Mouse (Mus musculus): ENCODE results near the gene Stambpl1. TPM values are rescaled to one million over a fixed set of nuclear protein-coding genes. Genes with fewer than 3 reads are reported as not detected.

Gene Stambpl1
- polyA plus RNA-seq (2011; ENCODE audit: insufficient read depth, insufficient read length, low read depth, missing spikeins), result 1.3 and 2.8 TPM in 2 replicates

DNA sequence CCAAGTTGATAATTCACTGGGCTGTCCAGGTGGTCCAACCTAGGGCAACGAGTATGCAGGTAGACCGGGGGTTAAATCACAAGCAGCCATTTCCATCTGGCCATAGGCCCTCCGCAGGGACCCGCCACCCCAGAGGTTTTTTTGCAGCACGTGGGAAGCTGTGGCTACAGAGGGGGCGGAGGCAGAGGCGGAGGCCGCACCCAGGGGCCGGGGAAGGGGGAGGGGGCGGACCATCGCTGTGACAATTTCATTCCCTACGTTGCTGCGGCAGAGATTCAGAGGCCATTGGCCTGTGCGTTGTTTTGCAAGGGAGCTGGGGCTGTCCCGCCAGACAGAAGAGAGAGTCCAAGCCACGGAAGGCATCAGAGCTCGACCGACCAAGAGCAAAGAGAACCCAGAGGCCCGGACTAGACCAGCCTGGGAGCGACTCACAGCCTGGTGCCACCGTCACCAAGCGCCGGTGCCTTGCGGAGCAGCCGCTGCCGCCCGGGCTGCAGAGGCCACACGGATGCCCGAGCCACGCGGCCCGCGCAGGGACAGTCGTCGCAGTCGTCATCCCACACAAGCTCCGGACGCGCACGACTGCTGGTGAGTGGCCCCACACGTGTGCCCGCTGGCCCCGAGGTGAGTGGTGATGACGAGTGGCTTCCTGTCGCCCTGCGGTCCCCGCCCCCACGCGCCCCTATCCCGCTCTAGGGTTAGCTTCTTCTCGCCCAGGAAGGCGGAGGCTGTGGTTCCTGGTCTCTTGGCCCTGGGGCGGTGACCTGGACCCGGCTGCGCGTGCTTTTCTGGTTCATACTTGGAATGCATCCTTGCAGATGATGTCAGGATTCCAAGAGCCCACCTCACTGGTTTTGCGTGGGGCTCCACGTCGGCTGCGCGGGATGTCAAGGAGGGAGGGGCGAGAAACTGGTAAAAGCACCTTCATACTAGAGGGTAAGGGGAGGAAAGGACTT is at the start of gene Stambpl1:
Gene Stambpl1, plus strand, starts transcription at position 222 of the 956 bp plus-strand sequence.
- H3K36me3 ChIP-seq (ENCODE audit: control insufficient read depth, insufficient read depth, low read length, poor library complexity, severe bottlenecking), result no peaks in the 10 kb centered on the region
- peaks cover 2% of the 10 kb centered on the region for H3K4me1 ChIP-seq (ENCODE audit: control insufficient read depth, insufficient read depth, low read length)
- no peaks in the 10 kb centered on the region for H3K9me3 ChIP-seq (replicated peaks; ENCODE audit: control insufficient read depth, insufficient read depth, low read length, poor library complexity, severe bottlenecking)
- peak within 1 kb of the TSS; percentile 64 for H3K4me3 ChIP-seq (ENCODE audit: low read depth, low read length)
- no peaks in the 10 kb centered on the region for H3K27me3 ChIP-seq (ENCODE audit: control insufficient read depth, insufficient read depth, low read length, poor library complexity, severe bottlenecking)
- peak within 1 kb of the TSS; percentile 25; the same call in 1 of the 2 replicates for H3K9ac ChIP-seq (ENCODE audit: low read depth, poor library complexity, severe bottlenecking)
- no peak within 1 kb of the TSS for H3K27ac ChIP-seq (ENCODE audit: insufficient read depth, low read length)
- no peak for TF ChIP-seq CTCF (IDR thresholded peaks at IDR 0.05; ENCODE audit: low read depth, low read length)
- TF ChIP-seq EP300 (IDR thresholded peaks at IDR 0.05; ENCODE audit: insufficient read depth, low read depth, low read length), result 0 out of 2 replicates have a peak, but pooled peaks have one; percentile 4
- TF ChIP-seq POLR2A (IDR thresholded peaks at IDR 0.05; ENCODE audit: insufficient read depth, low read length), result no peak

DNA sequence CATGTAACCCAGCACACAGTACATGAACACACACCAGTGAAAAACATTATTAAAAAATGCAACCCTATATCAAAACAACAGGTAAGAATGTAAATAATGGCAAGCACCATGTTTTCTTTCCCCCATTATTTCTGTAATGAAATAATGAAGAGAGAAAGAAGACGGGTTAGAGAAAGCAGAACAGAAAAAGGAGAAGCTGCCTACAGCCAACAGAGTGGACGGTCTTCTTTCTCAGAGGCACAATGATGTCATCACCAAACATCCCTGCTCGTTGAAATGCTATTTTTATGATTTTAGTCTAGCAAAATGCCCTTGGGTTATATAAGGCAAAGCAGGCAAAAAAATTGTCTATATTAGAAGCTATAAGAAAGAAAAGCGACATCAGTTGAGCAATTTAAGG is 43.6 kb upstream of the Stambpl1 start:
- no peak overlapping the region for H3K9ac ChIP-seq (ENCODE audit: low read depth, poor library complexity, severe bottlenecking)
- H3K36me3 ChIP-seq (ENCODE audit: control insufficient read depth, insufficient read depth, low read length, poor library complexity, severe bottlenecking), result no peaks in the 10 kb centered on the region
- no peaks in the 10 kb centered on the region for H3K27me3 ChIP-seq (ENCODE audit: control insufficient read depth, insufficient read depth, low read length, poor library complexity, severe bottlenecking)
- H3K4me1 ChIP-seq (ENCODE audit: control insufficient read depth, insufficient read depth, low read length), result no peaks in the 10 kb centered on the region
- H3K9me3 ChIP-seq (replicated peaks; ENCODE audit: control insufficient read depth, insufficient read depth, low read length, poor library complexity, severe bottlenecking), result no peaks in the 10 kb centered on the region
- H3K4me3 ChIP-seq (ENCODE audit: low read depth, low read length), result no peak overlapping the region
- TF ChIP-seq CTCF (IDR thresholded peaks at IDR 0.05; ENCODE audit: low read depth, low read length) (no peak), EP300 (IDR thresholded peaks at IDR 0.05; ENCODE audit: insufficient read depth, low read depth, low read length) (no peak), POLR2A (IDR thresholded peaks at IDR 0.05; ENCODE audit: insufficient read depth, low read length) (no peak)
- no peak overlapping the region for H3K27ac ChIP-seq (ENCODE audit: insufficient read depth, low read length)

GRCm38 (mm10) chr19:34151909-34152308 is 40.1 kb upstream of the Stambpl1 start:
- no peaks in the 10 kb centered on the region for H3K4me1 ChIP-seq (ENCODE audit: control insufficient read depth, insufficient read depth, low read length)
- H3K9me3 ChIP-seq (replicated peaks; ENCODE audit: control insufficient read depth, insufficient read depth, low read length, poor library complexity, severe bottlenecking), result no peaks in the 10 kb centered on the region
- H3K36me3 ChIP-seq (ENCODE audit: control insufficient read depth, insufficient read depth, low read length, poor library complexity, severe bottlenecking), result no peaks in the 10 kb centered on the region
- no peak overlapping the region for H3K27ac ChIP-seq (ENCODE audit: insufficient read depth, low read length)
- no peak for TF ChIP-seq EP300 (IDR thresholded peaks at IDR 0.05; ENCODE audit: insufficient read depth, low read depth, low read length)
- no peak for TF ChIP-seq POLR2A (IDR thresholded peaks at IDR 0.05; ENCODE audit: insufficient read depth, low read length)
- no peak for TF ChIP-seq CTCF (IDR thresholded peaks at IDR 0.05; ENCODE audit: low read depth, low read length)
- H3K4me3 ChIP-seq (ENCODE audit: low read depth, low read length), result no peak overlapping the region
- H3K27me3 ChIP-seq (ENCODE audit: control insufficient read depth, insufficient read depth, low read length, poor library complexity, severe bottlenecking), result no peaks in the 10 kb centered on the region
- H3K9ac ChIP-seq (ENCODE audit: low read depth, poor library complexity, severe bottlenecking), result no peak overlapping the region

- Histone ChIP-seq H3K4me1 (ENCODE audit: control insufficient read depth, insufficient read depth, low read length) (no peaks in the 10 kb centered on the region), H3K4me3 (ENCODE audit: low read depth, low read length) (no peak overlapping the region), H3K9me3 (replicated peaks; ENCODE audit: control insufficient read depth, insufficient read depth, low read length, poor library complexity, severe bottlenecking) (no peaks in the 10 kb centered on the region), H3K36me3 (ENCODE audit: control insufficient read depth, insufficient read depth, low read length, poor library complexity, severe bottlenecking) (no peaks in the 10 kb centered on the region), H3K27ac (ENCODE audit: insufficient read depth, low read length) (no peak overlapping the region), H3K27me3 (ENCODE audit: control insufficient read depth, insufficient read depth, low read length, poor library complexity, severe bottlenecking) (no peaks in the 10 kb centered on the region), H3K9ac (ENCODE audit: low read depth, poor library complexity, severe bottlenecking) (no peak overlapping the region)
- TF ChIP-seq CTCF (IDR thresholded peaks at IDR 0.05; ENCODE audit: low read depth, low read length), result no peak
- TF ChIP-seq POLR2A (IDR thresholded peaks at IDR 0.05; ENCODE audit: insufficient read depth, low read length), result no peak
- TF ChIP-seq EP300 (IDR thresholded peaks at IDR 0.05; ENCODE audit: insufficient read depth, low read depth, low read length), result no peak
These were observed 38.5 kb upstream of the Stambpl1 start for GRCm38 (mm10) chr19:34153263-34154144.

GRCm38 (mm10) chr19:34162693-34163092 is 29.3 kb upstream of the Stambpl1 start:
- no peaks in the 10 kb centered on the region for H3K36me3 ChIP-seq (ENCODE audit: control insufficient read depth, insufficient read depth, low read length, poor library complexity, severe bottlenecking)
- H3K4me1 ChIP-seq (ENCODE audit: control insufficient read depth, insufficient read depth, low read length), result no peaks in the 10 kb centered on the region
- H3K27me3 ChIP-seq (ENCODE audit: control insufficient read depth, insufficient read depth, low read length, poor library complexity, severe bottlenecking), result no peaks in the 10 kb centered on the region

More at GRCm38 (mm10) chr19:34162693-34163092, 29.3 kb upstream of the Stambpl1 start:
- Histone ChIP-seq H3K4me3 (ENCODE audit: low read depth, low read length) (no peak overlapping the region), H3K27ac (ENCODE audit: insufficient read depth, low read length) (no peak overlapping the region), H3K9me3 (replicated peaks; ENCODE audit: control insufficient read depth, insufficient read depth, low read length, poor library complexity, severe bottlenecking) (no peaks in the 10 kb centered on the region), H3K9ac (ENCODE audit: low read depth, poor library complexity, severe bottlenecking) (no peak overlapping the region)
- TF ChIP-seq CTCF (IDR thresholded peaks at IDR 0.05; ENCODE audit: low read depth, low read length) (no peak), POLR2A (IDR thresholded peaks at IDR 0.05; ENCODE audit: insufficient read depth, low read length) (no peak), EP300 (IDR thresholded peaks at IDR 0.05; ENCODE audit: insufficient read depth, low read depth, low read length) (no peak)
